Mouse (Mus musculus): ENCODE data around the gene Tfcp2l1. TPM values are rescaled to one million over a fixed set of nuclear protein-coding genes. Genes with fewer than 3 reads are reported as not detected.

Gene Tfcp2l1
- polyA plus RNA-seq, 1 experiment from 2014 or later: 0.62 TPM

GRCm38 (mm10) chr1:118672196-118672595, 44.5 kb downstream of the Tfcp2l1 start:
- H3K9ac ChIP-seq (ENCODE audit: low read length): no peak overlapping the region
- no peak overlapping the region for H3K27ac ChIP-seq (ENCODE audit: low read length)
- H3K4me3 ChIP-seq (ENCODE audit: low read length): no peak overlapping the region
- H3K9me3 ChIP-seq (replicated peaks; ENCODE audit: control insufficient read depth, low read length): no peaks in the 10 kb centered on the region
- H3K27me3 ChIP-seq (ENCODE audit: control insufficient read depth, insufficient read depth, low read length): no peaks in the 10 kb centered on the region
- no peaks in the 10 kb centered on the region for H3K36me3 ChIP-seq (ENCODE audit: control insufficient read depth, insufficient read depth)
- no peak for ATAC-seq (replicated peaks; ENCODE audit: extremely low read depth, insufficient read depth, low FRiP score)
- 71% methylated on average over 8 of the region's 8 CpGs for whole genome bisulfite sequencing
- no peak overlapping the region for H3K4me2 ChIP-seq (ENCODE audit: low read depth, low read length)
- H3K4me1 ChIP-seq (ENCODE audit: control insufficient read depth, insufficient read depth, low read length): no peaks in the 10 kb centered on the region

GRCm38 (mm10) chr1:118674176-118674575, 46.4 kb downstream of the Tfcp2l1 start:
- H3K4me3 ChIP-seq (ENCODE audit: low read length): no peak overlapping the region
- no peaks in the 10 kb centered on the region for H3K27me3 ChIP-seq (ENCODE audit: control insufficient read depth, insufficient read depth, low read length)
- WGBS: 83% methylated on average over 4 of the region's 4 CpGs
- no peaks in the 10 kb centered on the region for H3K36me3 ChIP-seq (ENCODE audit: control insufficient read depth, insufficient read depth)
- no peaks in the 10 kb centered on the region for H3K4me1 ChIP-seq (ENCODE audit: control insufficient read depth, insufficient read depth, low read length)
- no peak overlapping the region for H3K4me2 ChIP-seq (ENCODE audit: low read depth, low read length)
- H3K27ac ChIP-seq (ENCODE audit: low read length): no peak overlapping the region
- ATAC-seq (replicated peaks; ENCODE audit: extremely low read depth, insufficient read depth, low FRiP score): no peak
- H3K9ac ChIP-seq (ENCODE audit: low read length): no peak overlapping the region
- H3K9me3 ChIP-seq (replicated peaks; ENCODE audit: control insufficient read depth, low read length): no peaks in the 10 kb centered on the region

GRCm38 (mm10) chr1:118681980-118682379, 54.2 kb downstream of the Tfcp2l1 start:
- ATAC-seq (replicated peaks; ENCODE audit: extremely low read depth, insufficient read depth, low FRiP score): no peak
- no peaks in the 10 kb centered on the region for H3K9me3 ChIP-seq (replicated peaks; ENCODE audit: control insufficient read depth, low read length)
- no peak overlapping the region for H3K27ac ChIP-seq (ENCODE audit: low read length)
- H3K9ac ChIP-seq (ENCODE audit: low read length): no peak overlapping the region
- no peaks in the 10 kb centered on the region for H3K27me3 ChIP-seq (ENCODE audit: control insufficient read depth, insufficient read depth, low read length)
- no peak overlapping the region for H3K4me3 ChIP-seq (ENCODE audit: low read length)
- H3K36me3 ChIP-seq (ENCODE audit: control insufficient read depth, insufficient read depth): no peaks in the 10 kb centered on the region
- 75% methylated on average over 1 of the region's 1 CpGs for WGBS
- no peak overlapping the region for H3K4me2 ChIP-seq (ENCODE audit: low read depth, low read length)
- no peaks in the 10 kb centered on the region for H3K4me1 ChIP-seq (ENCODE audit: control insufficient read depth, insufficient read depth, low read length)

- Histone ChIP-seq H3K9ac (ENCODE audit: low read length) (no peak overlapping the region), H3K9me3 (replicated peaks; ENCODE audit: control insufficient read depth, low read length) (no peaks in the 10 kb centered on the region), H3K27me3 (ENCODE audit: control insufficient read depth, insufficient read depth, low read length) (no peaks in the 10 kb centered on the region), H3K36me3 (ENCODE audit: control insufficient read depth, insufficient read depth) (no peaks in the 10 kb centered on the region), H3K4me2 (ENCODE audit: low read depth, low read length) (no peak overlapping the region), H3K4me1 (ENCODE audit: control insufficient read depth, insufficient read depth, low read length) (no peaks in the 10 kb centered on the region), H3K27ac (ENCODE audit: low read length) (no peak overlapping the region), H3K4me3 (ENCODE audit: low read length) (no peak overlapping the region)
- WGBS: 69% methylated on average over 4 of the region's 4 CpGs
- no peak for ATAC-seq (replicated peaks; ENCODE audit: extremely low read depth, insufficient read depth, low FRiP score)
These were observed 55.9 kb downstream of the Tfcp2l1 start for GRCm38 (mm10) chr1:118683686-118684085.

GRCm38 (mm10) chr1:118687726-118688125, 60.0 kb downstream of the Tfcp2l1 start:
- Histone ChIP-seq H3K27me3 (ENCODE audit: control insufficient read depth, insufficient read depth, low read length) (no peaks in the 10 kb centered on the region), H3K4me1 (ENCODE audit: control insufficient read depth, insufficient read depth, low read length) (peaks cover 4% of the 10 kb centered on the region; the same call in 1 of the 2 replicates)

GRCm38 (mm10) chr1:118689830-118690229, 62.1 kb downstream of the Tfcp2l1 start:
- H3K36me3 ChIP-seq (ENCODE audit: control insufficient read depth, insufficient read depth): no peaks in the 10 kb centered on the region
- no peak overlapping the region for H3K27ac ChIP-seq (ENCODE audit: low read length)
- H3K4me3 ChIP-seq (ENCODE audit: low read length): no peak overlapping the region
- ATAC-seq (replicated peaks; ENCODE audit: extremely low read depth, insufficient read depth, low FRiP score): peak; percentile 53
- H3K9me3 ChIP-seq (replicated peaks; ENCODE audit: control insufficient read depth, low read length): no peaks in the 10 kb centered on the region
- no peak overlapping the region for H3K9ac ChIP-seq (ENCODE audit: low read length)
- peaks cover 4% of the 10 kb centered on the region; the same call in 1 of the 2 replicates for H3K4me1 ChIP-seq (ENCODE audit: control insufficient read depth, insufficient read depth, low read length)
- no peak overlapping the region for H3K4me2 ChIP-seq (ENCODE audit: low read depth, low read length)
- 20% methylated on average over 5 of the region's 5 CpGs for WGBS
- H3K27me3 ChIP-seq (ENCODE audit: control insufficient read depth, insufficient read depth, low read length): no peaks in the 10 kb centered on the region

More at GRCm38 (mm10) chr1:118687726-118688125, 60.0 kb downstream of the Tfcp2l1 start:
- H3K4me3 ChIP-seq (ENCODE audit: low read length): no peak overlapping the region
- no peak overlapping the region for H3K4me2 ChIP-seq (ENCODE audit: low read depth, low read length)
- 85% methylated on average over 10 of the region's 10 CpGs for WGBS
- H3K27ac ChIP-seq (ENCODE audit: low read length): no peak overlapping the region
- H3K9ac ChIP-seq (ENCODE audit: low read length): no peak overlapping the region
- H3K9me3 ChIP-seq (replicated peaks; ENCODE audit: control insufficient read depth, low read length): no peaks in the 10 kb centered on the region
- ATAC-seq (replicated peaks; ENCODE audit: extremely low read depth, insufficient read depth, low FRiP score): no peak
- no peaks in the 10 kb centered on the region for H3K36me3 ChIP-seq (ENCODE audit: control insufficient read depth, insufficient read depth)

GRCm38 (mm10) chr1:118694436-118694835, 66.7 kb downstream of the Tfcp2l1 start:
- ATAC-seq (replicated peaks; ENCODE audit: extremely low read depth, insufficient read depth, low FRiP score): no peak
- peaks cover 4% of the 10 kb centered on the region; the same call in 1 of the 2 replicates for H3K4me1 ChIP-seq (ENCODE audit: control insufficient read depth, insufficient read depth, low read length)
- H3K27ac ChIP-seq (ENCODE audit: low read length): no peak overlapping the region
- H3K27me3 ChIP-seq (ENCODE audit: control insufficient read depth, insufficient read depth, low read length): no peaks in the 10 kb centered on the region
- no peaks in the 10 kb centered on the region for H3K9me3 ChIP-seq (replicated peaks; ENCODE audit: control insufficient read depth, low read length)
- 64% methylated on average over 2 of the region's 2 CpGs for WGBS
- H3K9ac ChIP-seq (ENCODE audit: low read length): no peak overlapping the region
- no peak overlapping the region for H3K4me3 ChIP-seq (ENCODE audit: low read length)
- no peaks in the 10 kb centered on the region for H3K36me3 ChIP-seq (ENCODE audit: control insufficient read depth, insufficient read depth)
- no peak overlapping the region for H3K4me2 ChIP-seq (ENCODE audit: low read depth, low read length)

- Histone ChIP-seq H3K9ac (ENCODE audit: low read length) (no peak overlapping the region), H3K27ac (ENCODE audit: low read length) (no peak overlapping the region), H3K4me3 (ENCODE audit: low read length) (no peak overlapping the region), H3K36me3 (ENCODE audit: control insufficient read depth, insufficient read depth) (no peaks in the 10 kb centered on the region), H3K27me3 (ENCODE audit: control insufficient read depth, insufficient read depth, low read length) (no peaks in the 10 kb centered on the region), H3K9me3 (replicated peaks; ENCODE audit: control insufficient read depth, low read length) (no peaks in the 10 kb centered on the region), H3K4me2 (ENCODE audit: low read depth, low read length) (no peak overlapping the region), H3K4me1 (ENCODE audit: control insufficient read depth, insufficient read depth, low read length) (no peaks in the 10 kb centered on the region)
- no peak for ATAC-seq (replicated peaks; ENCODE audit: extremely low read depth, insufficient read depth, low FRiP score)
- 64% methylated on average over 6 of the region's 6 CpGs for WGBS
These were observed 70.2 kb downstream of the Tfcp2l1 start for GRCm38 (mm10) chr1:118697906-118698305.

GRCm38 (mm10) chr1:118699118-118699890, 71.6 kb downstream of the Tfcp2l1 start:
- H3K27ac ChIP-seq (ENCODE audit: low read length): no peak overlapping the region
- no peak for ATAC-seq (replicated peaks; ENCODE audit: extremely low read depth, insufficient read depth, low FRiP score)
- H3K9me3 ChIP-seq (replicated peaks; ENCODE audit: control insufficient read depth, low read length): no peaks in the 10 kb centered on the region
- no peaks in the 10 kb centered on the region for H3K36me3 ChIP-seq (ENCODE audit: control insufficient read depth, insufficient read depth)
- H3K4me2 ChIP-seq (ENCODE audit: low read depth, low read length): no peak overlapping the region
- no peak overlapping the region for H3K9ac ChIP-seq (ENCODE audit: low read length)
- no peak overlapping the region for H3K4me3 ChIP-seq (ENCODE audit: low read length)
- no peaks in the 10 kb centered on the region for H3K27me3 ChIP-seq (ENCODE audit: control insufficient read depth, insufficient read depth, low read length)
- 68% methylated on average over 6 of the region's 6 CpGs for WGBS
- no peaks in the 10 kb centered on the region for H3K4me1 ChIP-seq (ENCODE audit: control insufficient read depth, insufficient read depth, low read length)
